Mouse (Mus musculus) lung, postnatal 0 days (tissue): ENCODE data around the gene Rab11fip5. TPM values are rescaled to one million over a fixed set of nuclear protein-coding genes. Genes with fewer than 3 reads are reported as not detected.

ENCODE experiments used
- ATAC-seq: fragments of 200-750 bp; cut with Nextera tagmentation; 2 replicates; pipeline ENCODE4 v1.8.0; 2017; ENCODE audit warnings: moderate library complexity
- DNase-seq: peaks from one replicate; pipeline ENCODE4 v3.0.0-alpha.2; 2016; ENCODE audit warnings: low spot score
- H3K27ac ChIP-seq: fragments of 300-500 bp; sonication (generic); 2 replicates; pipeline ENCODE4 v1.5.1; 2014; ENCODE audit warnings: antibody characterized with exemption, mild to moderate bottlenecking, low read length, mixed read lengths
- H3K27me3 ChIP-seq: fragments of 300-500 bp; sonication (generic); replicated peaks from 2 replicates; pipeline ENCODE4 v1.6.1; 2014; ENCODE audit warnings: low read length, mixed read lengths; ENCODE audit not compliant: insufficient read depth
- H3K36me3 ChIP-seq: fragments of 300-500 bp; sonication (generic); 2 replicates; pipeline ENCODE4 v1.6.1; 2014; ENCODE audit warnings: low read length, mixed read lengths; ENCODE audit not compliant: insufficient read depth
- H3K4me1 ChIP-seq: fragments of 300-500 bp; sonication (generic); 2 replicates; pipeline ENCODE4 v1.6.1; 2014; ENCODE audit warnings: antibody characterized with exemption, low read depth, low read length, mixed read lengths; ENCODE audit not compliant: insufficient read depth
- H3K4me2 ChIP-seq: fragments of 300-500 bp; sonication (generic); replicated peaks from 2 replicates; pipeline ENCODE4 v1.6.1; 2014; ENCODE audit warnings: low read depth, mild to moderate bottlenecking, low read length, moderate library complexity, mixed read lengths
- H3K4me3 ChIP-seq: fragments of 300-500 bp; sonication (generic); 2 replicates; pipeline ENCODE4 v1.5.1; 2014; ENCODE audit warnings: low read depth, low read length
- H3K9ac ChIP-seq: fragments of 300-500 bp; sonication (generic); replicated peaks from 2 replicates; pipeline ENCODE4 v1.6.1; 2014; ENCODE audit warnings: low read depth, mild to moderate bottlenecking
- H3K9me3 ChIP-seq: fragments of 300-500 bp; sonication (generic); 2 replicates; pipeline ENCODE4 v1.6.1; 2016; ENCODE audit warnings: low read length, mixed read lengths
- CTCF ChIP-seq: IDR thresholded peaks from 2 replicates; pipeline ENCODE4 v1.5.1; 2016; ENCODE audit warnings: antibody characterized with exemption, mild to moderate bottlenecking
- EP300 ChIP-seq: IDR thresholded peaks from 2 replicates; pipeline ENCODE4 v1.6.1; 2016; ENCODE audit warnings: antibody characterized with exemption, mild to moderate bottlenecking, control low read depth
- WGBS: fragments of 180-500 bp; shearing (Covaris S2); extraction: QIAGEN DNeasy Blood & Tissue Kit; methylation state at CpG from one replicate; pipeline ENCODE4 v1.1.7; 2014; 5-methylcytosine and 5-hydroxymethylcytosine counted together
- polyA plus RNA-seq: library from polyadenylated mRNA; unstranded; fragments of >200 nt; fragmentation: Nextera tagmentation; extraction: Ambion mirVana; gene quantifications from 2 replicates; pipeline ENCODE4 v1.2.1, GENCODE M21; 2015

Rab11fip5 gene
- polyA plus RNA-seq, 1 experiment from 2014 or later: 11.2 TPM

- Histone ChIP-seq H3K4me1 (peaks cover 28% of the 10 kb centered on the region), H3K4me3 (no peak overlapping the region), H3K4me2 (no peak overlapping the region), H3K9me3 (no peaks in the 10 kb centered on the region), H3K9ac (no peak overlapping the region), H3K27ac (peak overlapping the region; percentile 71; the same call in 1 of the 2 replicates), H3K36me3 (no peaks in the 10 kb centered on the region), H3K27me3 (no peaks in the 10 kb centered on the region)
- no peak for DNase-seq
- no peak for TF ChIP-seq EP300
- no peak for TF ChIP-seq CTCF
- ATAC-seq: no peak
- WGBS: 88% methylated on average over 5 of the region's 5 CpGs
Observed at GRCm38 (mm10) chr6:85370041-85370440, 4.4 kb downstream of the Rab11fip5 start.

DNA sequence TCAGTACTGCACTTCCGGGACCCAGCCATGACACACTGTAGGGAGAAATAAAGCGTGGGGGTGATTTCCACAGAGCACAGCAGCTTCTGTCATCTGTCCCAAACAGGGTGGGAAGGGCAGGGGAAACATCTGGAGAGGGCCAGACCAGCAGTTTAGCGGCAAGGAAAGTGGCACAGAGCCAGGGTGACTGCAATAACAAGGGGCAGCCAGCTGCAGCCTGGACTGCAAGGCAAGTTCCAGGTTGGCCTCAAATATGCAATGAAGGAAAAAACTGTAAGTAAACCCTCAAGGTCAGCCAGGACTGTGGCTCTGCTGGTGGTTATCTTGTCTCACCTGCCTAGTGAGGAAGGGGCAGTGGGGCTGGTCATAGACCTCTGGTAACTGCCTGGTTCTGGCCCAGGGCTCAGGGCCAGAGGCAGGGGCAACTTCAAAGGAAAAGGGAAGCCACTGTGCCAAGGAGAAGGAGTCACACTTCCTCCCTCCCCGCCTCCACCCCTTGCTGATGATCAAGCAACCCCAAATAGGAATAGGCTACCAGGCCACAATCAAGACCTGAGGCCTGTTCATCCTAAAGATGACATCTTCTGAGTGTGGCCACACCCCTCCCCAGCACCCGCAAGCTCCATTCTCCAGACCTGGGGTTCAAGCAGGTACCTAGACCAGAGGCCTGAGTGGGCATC lies 5.1 kb downstream of the Rab11fip5 start:
- H3K36me3 ChIP-seq: no peaks in the 10 kb centered on the region
- 43% methylated on average over 5 of the region's 5 CpGs for WGBS
- peak; percentile 78 for ATAC-seq
- H3K4me3 ChIP-seq: no peak overlapping the region
- peaks cover 28% of the 10 kb centered on the region for H3K4me1 ChIP-seq
- H3K27me3 ChIP-seq: no peaks in the 10 kb centered on the region
- no peaks in the 10 kb centered on the region for H3K9me3 ChIP-seq
- peak overlapping the region; percentile 71 for H3K27ac ChIP-seq
- no peak overlapping the region for H3K9ac ChIP-seq
- TF ChIP-seq EP300 (peak; percentile 45; the same call in 1 of the 2 replicates), CTCF (no peak)
- H3K4me2 ChIP-seq: no peak overlapping the region
- peak; percentile 86 for DNase-seq

GRCm38 (mm10) chr6:85368722-85369121 lies 5.7 kb downstream of the Rab11fip5 start:
- Histone ChIP-seq H3K9ac (no peak overlapping the region), H3K4me2 (no peak overlapping the region), H3K4me3 (no peak overlapping the region), H3K36me3 (no peaks in the 10 kb centered on the region), H3K27ac (peak overlapping the region; percentile 71), H3K27me3 (no peaks in the 10 kb centered on the region), H3K9me3 (no peaks in the 10 kb centered on the region), H3K4me1 (peaks cover 27% of the 10 kb centered on the region)
- WGBS: 60% methylated on average over 5 of the region's 5 CpGs
- no peak for ATAC-seq
- no peak for DNase-seq
- TF ChIP-seq EP300 (no peak), CTCF (no peak)

- Histone ChIP-seq H3K9me3 (no peaks in the 10 kb centered on the region), H3K27ac (no peak overlapping the region), H3K4me1 (peaks cover 21% of the 10 kb centered on the region), H3K27me3 (no peaks in the 10 kb centered on the region), H3K4me3 (no peak overlapping the region), H3K9ac (no peak overlapping the region), H3K4me2 (no peak overlapping the region), H3K36me3 (no peaks in the 10 kb centered on the region)
- DNase-seq: no peak
- TF ChIP-seq EP300: no peak
- TF ChIP-seq CTCF: no peak
- WGBS: 88% methylated on average over 1 of the region's 1 CpGs
- no peak for ATAC-seq
Observed at GRCm38 (mm10) chr6:85368166-85368565, 6.3 kb downstream of the Rab11fip5 start.

DNA sequence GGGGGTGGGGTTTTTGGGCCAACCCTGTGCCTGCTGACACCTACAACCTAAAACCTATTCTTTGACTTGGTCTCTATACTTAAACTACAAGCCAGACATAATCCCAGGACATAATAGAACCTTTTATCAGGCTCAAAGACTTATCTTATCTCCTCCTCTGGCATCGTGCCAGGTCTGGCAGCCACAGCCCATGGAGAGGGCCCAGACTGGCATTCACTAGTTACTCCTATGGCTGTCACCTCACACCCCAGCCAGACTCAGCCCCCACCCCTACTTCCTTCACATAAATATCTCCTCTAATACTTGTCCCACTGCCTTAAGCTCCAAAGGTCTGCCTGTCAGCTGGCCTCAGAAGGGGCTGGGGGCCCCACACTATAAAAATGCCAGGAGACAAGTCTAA lies 8.0 kb downstream of the Rab11fip5 start:
- no peaks in the 10 kb centered on the region for H3K9me3 ChIP-seq
- H3K27ac ChIP-seq: no peak overlapping the region
- TF ChIP-seq CTCF (no peak), EP300 (no peak)
- no peak overlapping the region for H3K4me2 ChIP-seq
- peaks cover 15% of the 10 kb centered on the region for H3K4me1 ChIP-seq
- no peak overlapping the region for H3K9ac ChIP-seq
- peak; percentile 28 for DNase-seq
- no peak; the same call in 1 of the 2 replicates for ATAC-seq
- no peaks in the 10 kb centered on the region for H3K27me3 ChIP-seq
- no peak overlapping the region for H3K4me3 ChIP-seq
- WGBS: 25% methylated on average over 1 of the region's 1 CpGs
- no peaks in the 10 kb centered on the region for H3K36me3 ChIP-seq

- no peaks in the 10 kb centered on the region for H3K36me3 ChIP-seq
- H3K4me2 ChIP-seq: no peak overlapping the region
- no peaks in the 10 kb centered on the region for H3K9me3 ChIP-seq
- DNase-seq (no peak), ATAC-seq (no peak)
- peaks cover 10% of the 10 kb centered on the region for H3K4me1 ChIP-seq
- no peak overlapping the region for H3K9ac ChIP-seq
- H3K4me3 ChIP-seq: no peak overlapping the region
- no peaks in the 10 kb centered on the region for H3K27me3 ChIP-seq
- no peak for TF ChIP-seq CTCF
- no peak for TF ChIP-seq EP300
- WGBS: 63% methylated on average over 5 of the region's 5 CpGs
- H3K27ac ChIP-seq: no peak overlapping the region
Observed at GRCm38 (mm10) chr6:85364439-85364838, 10.0 kb downstream of the Rab11fip5 start.

- no peaks in the 10 kb centered on the region for H3K36me3 ChIP-seq
- no peak overlapping the region for H3K9ac ChIP-seq
- H3K9me3 ChIP-seq: no peaks in the 10 kb centered on the region
- no peaks in the 10 kb centered on the region for H3K27me3 ChIP-seq
- TF ChIP-seq EP300 (no peak), CTCF (no peak)
- no peak overlapping the region for H3K4me3 ChIP-seq
- 64% methylated on average over 4 of the region's 4 CpGs for WGBS
- ATAC-seq (no peak), DNase-seq (no peak)
- H3K4me2 ChIP-seq: no peak overlapping the region
- no peak overlapping the region for H3K27ac ChIP-seq
- peaks cover 8% of the 10 kb centered on the region for H3K4me1 ChIP-seq
Observed at GRCm38 (mm10) chr6:85363906-85364260, 10.6 kb downstream of the Rab11fip5 start.
